Mouse (Mus musculus) MEL (cell line): Measurements from ENCODE around the gene Glipr1l1. TPM values are rescaled to one million over a fixed set of nuclear protein-coding genes. Genes with fewer than 3 reads are reported as not detected.
"Not testable (repeated sequence)": the region's sequence is repeated elsewhere in the genome, so short reads cannot be mapped to it uniquely, and the experiment has no call there.

ENCODE experiments used
- DNase-seq: peaks from one replicate; pipeline ENCODE4 v3.0.0; 2011; ENCODE audit warnings: low read depth, low spot score
- H3K27ac ChIP-seq: 2 replicates; pipeline ENCODE4 v1.5.1; 2012; ENCODE audit warnings: low read depth, mild to moderate bottlenecking, control low read depth, low read length, moderate library complexity; ENCODE audit not compliant: control insufficient read depth
- H3K27me3 ChIP-seq, 2 experiments: fragments of 150-350 bp in 1 of 2; sonication (generic) in 1 of 2; 2 replicates each; pipeline ENCODE4 v1.6.1; 2012; ENCODE audit warnings: low read length in 2 of 2, mild to moderate bottlenecking in 2 of 2, improper control_type of control experiment in 1 of 2, moderate library complexity in 1 of 2; ENCODE audit not compliant: insufficient read depth in 2 of 2, control insufficient read depth in 1 of 2
- H3K36me3 ChIP-seq, 2 experiments: 2 replicates each; pipeline ENCODE4 v1.6.1; 2012 to 2014; ENCODE audit warnings: low read length in 2 of 2, improper control_type of control experiment in 1 of 2, inconsistent platforms in 1 of 2, mild to moderate bottlenecking in 1 of 2; ENCODE audit not compliant: insufficient read depth in 2 of 2, control insufficient read depth in 1 of 2
- H3K4me1 ChIP-seq, 2 experiments: fragments of 150-350 bp in 1 of 2; sonication (generic) in 1 of 2; 2 replicates each; pipeline ENCODE4 v1.6.1; 2012; ENCODE audit warnings: low read length in 2 of 2, improper control_type of control experiment in 1 of 2, mild to moderate bottlenecking in 1 of 2; ENCODE audit not compliant: insufficient read depth in 2 of 2, control insufficient read depth in 1 of 2
- H3K4me3 ChIP-seq, 2 experiments: fragments of 150-350 bp in 1 of 2; sonication (generic) in 1 of 2; 2 replicates each; pipeline ENCODE4 v1.5.1; 2012; ENCODE audit warnings: low read depth in 2 of 2, low read length in 2 of 2, mild to moderate bottlenecking in 2 of 2, moderate library complexity in 2 of 2, control low read depth in 1 of 2, improper control_type of control experiment in 1 of 2; ENCODE audit not compliant: control insufficient read depth in 1 of 2, insufficient read depth in 1 of 2
- H3K79me2 ChIP-seq: 2 replicates; pipeline ENCODE4 v1.6.1; 2012; ENCODE audit warnings: mild to moderate bottlenecking, low read length, moderate library complexity; ENCODE audit not compliant: control insufficient read depth, poor library complexity, insufficient read depth
- H3K9ac ChIP-seq: 2 replicates; pipeline ENCODE4 v1.6.1; 2012; ENCODE audit warnings: low read depth, mild to moderate bottlenecking, control low read depth, low read length, moderate library complexity; ENCODE audit not compliant: control insufficient read depth, poor library complexity, severe bottlenecking
- H3K9me3 ChIP-seq: fragments of 150-350 bp; sonication (generic); replicated peaks from 2 replicates; pipeline ENCODE4 v1.6.1; 2012; ENCODE audit warnings: mild to moderate bottlenecking, low read length, improper control_type of control experiment, moderate library complexity; ENCODE audit not compliant: insufficient read depth
- CHD1 ChIP-seq: IDR thresholded peaks from 2 replicates; pipeline ENCODE4 v1.6.1; 2012; ENCODE audit warnings: low read depth, mild to moderate bottlenecking, inconsistent platforms, low read length, improper control_type of control experiment
- ETS1 ChIP-seq: IDR thresholded peaks from 2 replicates; pipeline ENCODE4 v1.6.1; 2012; ENCODE audit warnings: low read depth, mild to moderate bottlenecking, inconsistent platforms, low read length, improper control_type of control experiment, moderate library complexity
- MAFK ChIP-seq: IDR thresholded peaks from 2 replicates; pipeline ENCODE4 v1.6.1; 2011; ENCODE audit warnings: low read depth, mild to moderate bottlenecking, low read length, improper control_type of control experiment, borderline replicate concordance
- MAZ ChIP-seq: IDR thresholded peaks from 2 replicates; pipeline ENCODE4 v1.6.1; 2012; ENCODE audit warnings: low read depth, mild to moderate bottlenecking, inconsistent platforms, low read length, improper control_type of control experiment
- NELFE ChIP-seq: IDR thresholded peaks from 2 replicates; pipeline ENCODE4 v1.6.1; 2011; ENCODE audit warnings: low read depth, low read length, improper control_type of control experiment
- POLR2A ChIP-seq, 2 experiments: IDR thresholded peaks; 2 replicates each; pipeline ENCODE4 v1.6.1; 2011 to 2012; ENCODE audit warnings: low read length in 2 of 2, mild to moderate bottlenecking in 2 of 2, control low read depth in 1 of 2, improper control_type of control experiment in 1 of 2, low read depth in 1 of 2, moderate library complexity in 1 of 2; ENCODE audit not compliant: control insufficient read depth in 1 of 2, insufficient read depth in 1 of 2, poor library complexity in 1 of 2
- RAD21 ChIP-seq: IDR thresholded peaks from 2 replicates; pipeline ENCODE4 v1.6.1; 2011; ENCODE audit warnings: mild to moderate bottlenecking, low read depth, low read length, improper control_type of control experiment
- SIN3A ChIP-seq: IDR thresholded peaks from 2 replicates; pipeline ENCODE4 v1.6.1; 2012; ENCODE audit warnings: low read length, improper control_type of control experiment, inconsistent platforms
- SMC3 ChIP-seq: IDR thresholded peaks from 2 replicates; pipeline ENCODE4 v1.6.1; 2011; ENCODE audit warnings: low read depth, low read length, improper control_type of control experiment
- TAL1 ChIP-seq: IDR thresholded peaks from 2 replicates; pipeline ENCODE4 v1.6.1; 2012; ENCODE audit warnings: mild to moderate bottlenecking, inconsistent platforms, low read length, moderate library complexity, mixed read lengths
- TBP ChIP-seq: IDR thresholded peaks from 2 replicates; pipeline ENCODE4 v1.8.0; 2011; ENCODE audit warnings: low read depth, low read length, improper control_type of control experiment
- USF2 ChIP-seq, 2 experiments: IDR thresholded peaks; 2 replicates each; pipeline ENCODE4 v1.6.1; 2011 to 2012; ENCODE audit warnings: improper control_type of control experiment in 2 of 2, low read length in 2 of 2, borderline replicate concordance in 1 of 2, inconsistent platforms in 1 of 2, low read depth in 1 of 2, mild to moderate bottlenecking in 1 of 2; ENCODE audit not compliant: insufficient read depth in 1 of 2
- ZKSCAN1 ChIP-seq: IDR thresholded peaks from 2 replicates; pipeline ENCODE4 v1.6.1; 2012; ENCODE audit warnings: low read depth, mild to moderate bottlenecking, inconsistent platforms, low read length, improper control_type of control experiment, moderate library complexity
- polyA plus RNA-seq, 2 experiments: library from polyadenylated mRNA; stranded (reverse) in 1 of 2; unstranded in 1 of 2; fragments of >175 nt in 1 of 2; fragments of >200 nt in 1 of 2; gene quantifications; 2 replicates each; pipeline versions ENCODE4 v1.2.1 to v1.2.4; 2012; ENCODE audit warnings: low replicate concordance in 2 of 2, low read depth in 1 of 2; ENCODE audit not compliant: insufficient read length in 2 of 2, insufficient read depth in 1 of 2, missing spikeins in 1 of 2
- total RNA-seq: library from RNA; depleted of rRNA; stranded (reverse); fragments of 300-350 nt; gene quantifications from 2 replicates; pipeline ENCODE4 v1.2.3, GENCODE M21; 2012

The Glipr1l1 gene
- total and polyA plus RNA-seq, 3 experiments: not detected

- not testable (repeated sequence) for DNase-seq, H3K27me3 ChIP-seq, H3K27ac ChIP-seq, H3K4me3 ChIP-seq, H3K9me3 ChIP-seq, H3K4me1 ChIP-seq, H3K9ac ChIP-seq, H3K79me2 ChIP-seq, H3K36me3 ChIP-seq
Measured at GRCm38 (mm10) chr10:112043523-112043922, 16.5 kb upstream of the Glipr1l1 start.

- not testable (repeated sequence) for H3K79me2 ChIP-seq, H3K9ac ChIP-seq, H3K4me1 ChIP-seq, H3K9me3 ChIP-seq, H3K4me3 ChIP-seq, H3K27ac ChIP-seq, H3K27me3 ChIP-seq, H3K36me3 ChIP-seq, DNase-seq
Measured at GRCm38 (mm10) chr10:112044283-112044682, 15.7 kb upstream of the Glipr1l1 start.

GRCm38 (mm10) chr10:112051220-112051619 is 8.8 kb upstream of the Glipr1l1 start:
- H3K79me2 ChIP-seq: no peaks in the 10 kb centered on the region
- TF ChIP-seq TBP: no peak
- no peak for TF ChIP-seq USF2 (IDR thresholded peaks at IDR 0.05; ENCODE audit: borderline replicate concordance in 1 of 2, insufficient read depth in 1 of 2, low read depth in 1 of 2, low read length in 2 of 2)
- TF ChIP-seq SMC3: no peak
- TF ChIP-seq CHD1: no peak
- TF ChIP-seq MAZ: no peak
- no peak for TF ChIP-seq NELFE
- no peak for TF ChIP-seq ZKSCAN1
- no peak for TF ChIP-seq POLR2A (IDR thresholded peaks at IDR 0.05; ENCODE audit: control insufficient read depth in 1 of 2, insufficient read depth in 1 of 2, low read depth in 1 of 2, low read length in 2 of 2, poor library complexity in 1 of 2)
- no peak for TF ChIP-seq RAD21
- TF ChIP-seq SIN3A: no peak
- no peak for TF ChIP-seq TAL1
- TF ChIP-seq MAFK: no peak
- no peak for TF ChIP-seq ETS1
- no peak overlapping the region for H3K27ac ChIP-seq
- no peaks in the 10 kb centered on the region for H3K4me1 ChIP-seq
- H3K27me3 ChIP-seq: no peaks in the 10 kb centered on the region
- H3K4me3 ChIP-seq: no peak overlapping the region
- no peaks in the 10 kb centered on the region for H3K36me3 ChIP-seq
- H3K9me3 ChIP-seq: no peaks in the 10 kb centered on the region
- DNase-seq: no peak
- no peak overlapping the region for H3K9ac ChIP-seq

- H3K27me3 ChIP-seq, H3K27ac ChIP-seq, H3K9me3 ChIP-seq, H3K4me1 ChIP-seq, DNase-seq, H3K4me3 ChIP-seq, H3K9ac ChIP-seq, H3K36me3 ChIP-seq, H3K79me2 ChIP-seq: not testable (repeated sequence)
Measured at GRCm38 (mm10) chr10:112051956-112052355, 8.0 kb upstream of the Glipr1l1 start.

- H3K79me2 ChIP-seq, H3K9ac ChIP-seq, H3K9me3 ChIP-seq, H3K4me1 ChIP-seq, DNase-seq, H3K27me3 ChIP-seq, H3K27ac ChIP-seq, H3K36me3 ChIP-seq, H3K4me3 ChIP-seq: not testable (repeated sequence)
Measured at GRCm38 (mm10) chr10:112060583-112060934, 570 bp downstream of the Glipr1l1 start.
